Mouse (Mus musculus) adrenal gland, adult (tissue): Measurements from ENCODE around the gene Diaph3.

Experiments used
- DNase-seq, 2 experiments: peaks; one replicate each; pipeline ENCODE4 v3.0.0; 2022 to 2023; ENCODE audit warnings: low spot score in 1 of 2; ENCODE audit not compliant: inconsistent age in 2 of 2

The Diaph3 gene

DNA sequence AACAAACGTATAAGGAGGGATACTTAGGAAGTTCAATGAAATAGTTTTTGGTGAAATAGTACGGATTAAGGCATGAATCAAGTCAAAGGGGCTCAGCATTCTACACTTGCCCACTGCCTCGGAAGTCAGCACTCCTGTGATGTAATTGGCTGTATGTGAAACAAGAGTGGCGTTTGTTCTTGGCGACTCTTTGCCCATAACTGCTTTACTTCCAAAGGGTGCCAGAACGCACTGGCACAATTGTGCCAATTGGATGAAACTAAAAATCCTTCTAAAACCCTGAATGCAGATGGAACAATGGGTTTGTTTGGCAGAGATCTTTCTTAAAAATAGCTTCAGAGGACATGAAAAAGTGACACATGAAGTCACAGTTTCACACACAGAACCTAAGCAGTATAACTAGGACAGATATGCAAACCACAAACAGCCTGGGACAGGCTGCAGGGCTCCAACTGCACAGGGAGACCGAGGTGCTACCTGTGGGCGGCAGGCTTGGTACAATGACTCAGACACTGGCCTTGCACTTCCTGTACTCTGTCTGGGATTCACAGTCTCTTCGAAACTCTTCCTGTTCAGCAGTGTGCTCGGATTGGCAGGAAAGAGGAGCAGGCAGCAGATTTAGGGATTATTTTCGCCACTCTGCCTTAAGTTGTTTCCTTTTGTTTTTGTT, 279.6 kb downstream of the Diaph3 start:
- DNase-seq = no peak

DNA sequence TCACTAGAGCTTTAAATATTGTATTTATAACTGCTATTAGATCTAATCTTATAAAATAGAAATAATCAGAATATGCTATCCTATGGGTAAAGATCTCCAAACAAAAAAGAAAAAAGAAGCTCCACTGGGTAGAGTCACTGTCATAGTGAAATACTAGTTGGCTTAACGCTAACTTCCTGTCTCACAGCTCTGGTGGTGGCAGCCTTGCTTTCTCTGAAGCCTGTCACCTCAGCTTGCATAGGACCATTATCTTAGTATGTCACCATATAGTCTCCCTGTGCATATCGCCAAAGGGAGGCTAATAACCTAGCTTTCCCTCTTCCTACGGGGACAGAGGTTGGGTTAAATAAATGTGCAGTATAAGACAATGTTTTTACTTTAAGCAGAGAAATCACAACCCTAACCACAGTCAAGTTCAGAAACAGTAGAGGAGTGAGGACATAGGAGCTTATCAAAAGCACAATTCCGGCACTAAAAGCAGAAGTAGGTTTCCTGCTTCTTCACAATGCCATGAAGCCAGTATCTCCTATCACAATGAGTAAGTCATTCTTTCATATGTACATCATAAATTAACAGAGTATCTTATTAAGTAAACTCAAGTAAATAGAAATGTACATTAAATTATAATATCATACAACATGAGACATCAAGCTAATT, 293.8 kb downstream of the Diaph3 start:
- no peak for DNase-seq

DNA sequence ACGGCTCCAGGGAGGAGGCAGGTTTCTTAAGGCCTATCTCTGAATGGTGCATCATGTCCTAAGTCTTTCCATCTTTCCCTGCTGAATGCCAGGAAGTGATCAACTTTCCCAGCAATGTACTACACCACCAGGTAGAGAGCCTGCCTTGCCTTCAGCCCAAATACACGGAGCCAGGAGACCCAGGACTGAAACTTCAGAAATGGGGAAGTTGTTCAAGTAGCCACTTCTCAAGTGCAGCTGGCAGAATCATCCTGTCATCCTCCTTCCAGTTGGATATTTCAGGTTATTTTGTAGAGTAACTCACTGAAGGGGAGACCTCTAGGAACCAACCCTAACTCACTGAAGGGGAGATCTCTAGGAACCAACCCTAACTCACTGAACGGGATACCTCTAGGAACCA, 297.0 kb downstream of the Diaph3 start:
- DNase-seq = no peak

DNA sequence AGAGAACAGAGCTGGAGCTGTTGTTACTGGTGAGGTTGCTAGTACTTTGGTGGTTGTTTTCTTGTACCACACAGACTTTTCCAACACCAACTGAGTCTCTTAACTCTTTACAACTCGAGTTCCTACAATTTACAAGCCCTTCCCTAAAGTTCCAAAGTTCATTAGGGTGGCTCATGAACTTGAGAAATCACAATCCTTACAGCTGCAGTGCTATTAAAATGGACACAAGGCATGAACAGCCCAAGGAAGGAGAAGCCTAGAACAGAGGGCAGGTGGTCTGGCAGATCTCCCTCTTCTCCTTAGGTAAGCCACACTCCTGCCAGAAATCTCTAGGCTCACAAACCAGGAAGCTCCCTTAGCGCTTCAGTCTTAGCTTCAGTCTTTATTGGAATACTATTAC, 303.4 kb downstream of the Diaph3 start:
- DNase-seq = no peak

DNA sequence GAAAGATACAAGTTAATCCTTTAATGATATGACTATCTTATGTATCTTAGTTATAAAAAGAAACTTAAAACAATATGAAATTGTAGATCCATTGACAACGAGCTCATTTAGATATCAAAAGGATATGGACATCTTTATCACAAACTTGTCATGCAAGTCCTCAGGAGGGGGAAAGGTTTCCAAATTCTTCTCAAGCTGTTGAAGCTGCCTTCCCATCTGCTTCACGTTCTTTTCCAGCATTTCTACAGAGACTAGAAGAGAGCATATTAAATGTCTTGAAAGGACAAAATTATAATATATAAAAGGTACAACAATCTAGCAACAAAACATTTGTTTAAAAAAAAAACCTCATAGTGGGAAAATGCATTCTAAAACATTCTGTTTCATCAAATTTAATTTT, 306.2 kb downstream of the Diaph3 start:
- DNase-seq = no peak

DNA sequence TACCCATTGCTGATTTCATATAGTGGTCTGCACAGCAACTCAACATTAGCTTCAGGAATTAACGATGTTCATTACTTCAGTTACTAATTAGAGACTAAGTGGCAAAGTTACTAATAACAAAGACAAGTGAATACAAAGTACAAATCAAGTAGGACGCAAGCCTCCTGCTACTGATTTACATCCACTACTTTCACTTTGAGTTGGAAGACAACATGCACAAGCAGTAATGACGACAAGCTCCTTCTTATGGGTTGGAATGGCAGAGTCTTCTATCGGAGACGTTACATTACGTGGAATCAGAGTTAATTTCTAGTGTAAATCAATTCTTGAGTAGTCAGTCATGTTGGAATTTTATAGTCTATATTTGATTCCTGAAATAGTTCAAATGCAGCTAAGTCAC, 306.8 kb downstream of the Diaph3 start:
- DNase-seq = no peak

DNA sequence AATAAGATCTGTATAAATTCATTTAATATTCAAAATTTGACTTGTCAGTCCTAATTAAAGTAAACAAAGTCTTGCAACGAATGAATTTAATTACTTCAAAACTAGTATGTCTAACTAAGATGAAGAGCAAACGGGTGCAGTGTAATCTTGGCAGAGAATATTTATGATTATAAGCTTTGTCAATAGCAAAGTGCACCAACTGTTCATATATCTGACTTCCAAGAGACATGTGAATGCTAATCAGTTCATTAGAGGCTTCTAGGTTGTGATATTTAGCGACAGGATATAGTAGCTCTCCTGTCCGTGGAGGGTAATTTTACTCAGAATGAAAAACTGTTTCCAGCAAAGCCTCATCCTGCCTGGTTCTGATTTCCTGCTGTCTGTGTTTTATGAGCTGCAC, 308.0 kb downstream of the Diaph3 start:
- DNase-seq = no peak

DNA sequence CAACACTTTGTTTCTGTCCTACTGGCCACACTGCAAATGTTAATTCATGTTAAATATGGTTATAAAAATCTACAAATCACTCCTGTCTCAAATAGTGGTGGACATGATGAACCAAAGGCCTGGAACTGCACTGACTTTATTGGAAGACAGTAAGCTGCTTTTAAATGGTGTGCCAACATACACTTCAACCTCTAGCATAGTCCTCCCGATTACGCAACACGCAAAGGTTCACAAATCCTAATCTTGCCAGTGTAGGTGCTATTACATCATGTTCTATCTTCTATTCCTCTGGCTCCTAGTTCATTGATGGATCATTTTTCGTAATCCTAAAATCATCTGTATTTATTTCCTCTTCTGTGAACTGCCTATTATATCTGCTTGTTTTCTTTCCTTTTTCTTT, 324.8 kb downstream of the Diaph3 start:
- DNase-seq = no peak

DNA sequence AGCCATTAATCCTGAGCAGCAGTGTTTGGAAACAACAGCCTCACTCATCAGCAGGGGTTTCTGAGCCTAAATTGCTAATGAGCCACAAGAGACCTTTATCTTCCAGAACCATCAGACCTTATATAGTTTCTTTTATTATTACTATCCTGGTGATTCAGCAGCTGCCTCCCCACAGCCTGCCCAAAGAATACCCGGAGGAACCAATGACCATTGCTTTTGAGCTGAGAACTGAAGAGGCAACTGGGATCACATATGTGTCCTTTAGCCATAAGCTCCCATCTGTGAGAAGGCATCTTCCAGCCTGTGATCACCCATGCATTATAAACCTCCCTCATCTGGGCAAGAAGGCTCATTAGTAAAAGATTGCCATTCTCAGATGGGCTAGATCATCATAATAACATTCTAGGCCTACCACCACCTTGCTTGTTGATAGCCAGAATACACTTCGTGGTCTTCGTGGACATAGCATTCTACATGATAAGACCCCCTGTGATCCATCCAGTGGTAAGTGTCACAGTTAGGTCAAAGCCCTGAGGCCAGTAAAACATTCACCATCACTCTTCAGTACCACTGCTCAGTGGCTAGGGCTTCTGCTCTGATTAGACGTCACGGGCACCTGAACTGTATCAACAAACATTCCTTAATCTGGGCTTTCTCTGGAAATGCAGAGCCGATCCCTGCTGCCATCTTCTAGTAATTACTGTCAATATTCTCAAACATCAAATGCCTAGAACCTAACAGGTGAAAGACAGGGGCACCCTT, 352.0 kb downstream of the Diaph3 start:
- DNase-seq = no peak

DNA sequence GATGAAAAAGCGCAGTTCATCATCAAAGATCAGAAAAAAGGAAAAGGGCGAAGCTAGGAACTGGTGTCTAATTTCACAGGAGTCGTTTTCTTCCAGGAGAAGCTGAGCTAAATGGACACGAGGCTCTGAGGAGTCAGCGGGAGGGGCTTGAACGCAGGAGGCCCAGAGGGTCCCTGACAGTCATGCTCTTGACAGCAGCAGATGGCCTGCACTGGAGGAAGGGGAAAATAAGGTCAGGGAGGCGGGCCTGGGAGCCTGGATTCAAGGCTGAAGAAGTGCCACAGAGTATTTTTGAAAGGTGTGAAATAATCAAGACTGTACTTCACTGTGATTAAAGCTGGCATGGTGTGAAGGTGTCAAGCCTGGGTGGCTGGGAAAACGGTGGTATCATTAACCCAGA, 354.2 kb downstream of the Diaph3 start:
- no peak for DNase-seq

DNA sequence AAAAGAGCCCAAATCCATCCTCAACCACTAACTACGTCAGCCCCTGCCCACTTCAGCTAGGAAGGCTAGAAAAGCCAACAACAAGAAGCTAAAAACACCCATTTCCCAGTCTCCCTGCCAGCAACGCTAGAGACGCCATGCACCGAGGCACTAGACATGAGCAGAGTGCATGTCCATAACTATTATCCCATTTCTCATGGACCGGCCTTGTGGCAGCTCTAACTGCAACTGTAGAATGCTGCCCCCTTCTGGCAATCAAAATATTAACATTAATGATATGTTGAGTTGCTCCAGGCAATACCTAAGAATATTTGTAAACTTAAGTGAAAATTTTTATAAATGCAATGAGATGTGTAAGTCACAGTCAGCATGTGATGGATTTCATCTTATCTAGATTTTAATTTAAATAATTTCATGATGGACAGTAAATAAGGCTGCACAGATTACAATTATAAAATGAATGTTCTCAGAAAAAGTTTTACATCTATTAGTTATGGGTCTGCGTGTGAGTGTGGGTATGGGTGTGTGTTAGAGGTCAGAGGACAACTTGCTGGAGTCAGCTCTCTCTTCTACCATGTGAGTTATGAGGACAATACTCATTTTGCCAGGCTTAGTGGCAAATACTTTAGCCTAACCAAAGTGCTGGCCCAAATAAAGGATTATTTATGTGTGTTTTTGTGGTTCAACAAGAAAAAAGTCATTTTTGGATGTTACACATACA, 359.3 kb downstream of the Diaph3 start:
- peak; percentile 23 to 83 for DNase-seq

DNA sequence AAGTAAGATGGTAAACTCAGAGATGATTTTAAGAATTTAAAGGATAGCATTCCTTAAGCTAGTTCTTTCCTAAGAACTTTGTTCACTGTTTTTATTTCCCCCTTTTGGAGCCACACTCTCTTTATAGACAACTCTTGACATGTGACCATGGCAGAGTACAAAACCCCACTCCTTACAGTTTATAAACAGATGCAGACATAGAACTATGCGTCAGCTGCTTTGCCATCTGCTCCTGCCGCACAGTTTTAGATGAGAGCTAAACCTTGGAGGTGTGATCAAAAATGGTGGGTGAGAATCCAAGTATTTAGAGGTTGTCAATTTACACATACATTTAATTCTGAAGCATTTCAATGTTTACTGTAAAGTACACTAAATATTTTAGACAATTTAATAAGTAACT, 367.7 kb downstream of the Diaph3 start:
- DNase-seq = no peak

DNA sequence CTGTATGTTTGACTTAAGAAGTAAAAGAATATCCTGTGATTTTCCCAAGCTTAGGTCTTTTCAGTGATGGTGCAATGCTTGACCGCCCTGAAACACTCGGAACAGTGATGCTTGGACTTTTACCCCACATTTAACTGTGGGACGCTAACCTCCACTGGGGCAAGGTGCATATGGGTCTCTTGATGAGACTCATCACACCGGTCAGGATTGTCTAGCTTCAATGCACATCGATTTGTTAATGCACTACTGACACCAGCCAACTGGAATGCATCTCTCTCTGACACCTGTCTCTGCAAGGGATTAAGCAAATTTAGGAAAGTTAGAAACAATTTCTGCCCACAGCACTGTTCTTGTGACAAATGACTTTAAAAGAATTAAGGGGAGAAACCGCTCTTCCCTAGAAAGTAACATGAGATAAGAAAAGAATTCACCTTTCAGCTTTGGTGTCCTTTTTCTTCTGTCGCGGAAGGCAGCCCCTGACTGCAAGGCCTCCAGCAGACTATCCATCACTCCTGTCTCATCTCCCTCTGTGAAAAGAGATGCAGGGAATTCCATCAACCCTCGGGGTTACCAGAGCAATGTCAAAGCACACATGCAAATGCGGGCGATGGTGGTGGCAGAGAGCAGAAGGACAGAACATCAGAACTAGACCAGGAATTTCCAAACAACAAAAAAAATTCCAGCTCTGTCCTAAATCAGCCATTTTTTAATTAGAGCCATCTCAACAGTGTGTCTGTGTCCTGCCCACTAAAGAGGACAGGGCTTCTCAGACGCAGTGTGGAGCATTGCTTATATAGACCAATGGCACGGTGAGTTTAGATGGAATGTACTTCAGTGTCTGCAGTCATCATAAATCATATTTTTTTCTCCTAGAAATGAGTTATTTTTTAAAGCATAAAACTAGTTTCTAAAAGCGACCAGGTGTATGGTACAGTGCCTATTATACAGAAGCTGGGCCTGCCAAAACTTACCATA, 368.6 kb downstream of the Diaph3 start:
- no peak for DNase-seq

DNA sequence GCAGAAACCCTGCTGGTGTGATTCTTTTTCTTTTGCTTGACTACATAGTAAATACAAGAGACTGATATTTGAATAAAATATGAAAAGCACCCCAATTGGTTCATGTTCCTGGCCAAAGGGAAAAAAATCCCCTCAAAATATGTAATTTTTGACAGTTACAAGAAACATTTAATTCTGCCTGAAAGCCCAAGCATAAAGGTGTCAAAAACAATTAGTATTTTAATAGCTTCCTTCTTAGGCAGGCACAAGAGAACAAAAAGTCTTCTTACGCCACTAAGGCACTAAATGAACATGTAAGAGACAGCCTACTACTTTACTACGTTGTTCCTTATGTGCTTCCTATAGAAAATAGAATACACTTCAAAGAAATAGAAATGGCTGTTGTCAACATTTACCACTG, 376.7 kb downstream of the Diaph3 start:
- DNase-seq = no peak

DNA sequence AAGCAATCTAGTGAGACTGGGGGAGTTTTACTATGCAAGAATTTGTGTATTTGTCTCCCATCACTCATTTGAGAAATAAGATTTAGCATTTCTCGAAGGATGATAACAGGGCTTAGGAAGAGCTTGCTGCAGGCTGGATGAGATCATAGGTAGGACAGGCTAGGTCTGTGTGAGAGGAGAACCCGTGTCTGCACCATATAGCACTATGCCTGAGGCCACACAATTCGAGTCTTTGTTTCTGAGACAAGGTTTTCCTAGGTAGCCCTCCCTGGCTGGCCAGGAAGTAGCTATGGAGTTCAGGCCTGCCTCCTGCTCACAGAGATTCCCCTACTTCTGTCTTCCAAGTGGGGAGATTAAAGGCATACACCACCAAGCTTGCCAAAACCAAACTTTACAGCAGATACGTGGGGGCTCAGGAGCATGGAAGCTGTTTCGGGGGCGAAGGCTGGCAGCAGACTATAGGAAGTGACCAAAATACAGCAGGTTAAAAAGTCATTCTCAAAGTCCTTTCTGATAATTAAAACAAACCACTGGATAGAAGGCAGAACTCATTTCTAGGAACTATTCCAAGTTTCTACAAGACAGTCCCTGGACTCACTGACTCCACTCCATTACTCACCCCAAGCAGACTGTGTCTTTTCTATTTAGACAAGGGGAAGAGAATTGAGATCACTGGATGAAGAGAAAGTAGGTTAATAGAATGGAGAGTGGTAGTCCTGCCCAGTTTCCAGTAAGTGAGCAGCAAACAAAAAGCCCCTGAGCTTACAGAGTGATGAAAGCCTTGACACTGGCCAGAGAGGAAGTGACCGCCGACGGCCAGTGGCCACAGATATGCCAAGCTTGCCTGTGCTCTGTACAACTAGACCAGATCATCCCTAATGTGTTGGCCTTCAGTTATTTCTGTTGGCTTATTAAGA, 383.2 kb downstream of the Diaph3 start:
- DNase-seq = peak in 1 of 2 experiments; percentile 25

DNA sequence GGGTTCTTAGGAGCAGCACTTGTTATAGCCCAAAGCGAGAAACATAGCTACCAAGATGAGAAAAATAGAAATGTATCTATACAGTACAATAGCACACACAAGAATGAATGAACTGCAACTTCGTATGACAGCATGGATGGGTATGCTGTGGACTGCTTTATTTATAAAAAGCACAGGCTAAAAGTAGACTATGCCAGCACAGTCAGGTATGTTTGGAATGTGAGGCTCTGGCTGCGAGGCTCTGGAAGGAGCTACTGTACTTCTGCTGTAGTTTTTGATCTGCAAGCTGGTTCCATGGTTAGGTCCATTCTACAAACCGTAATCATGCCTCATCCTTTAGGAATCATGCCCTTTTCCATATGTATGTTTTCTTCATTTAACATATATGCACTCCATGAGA, 383.9 kb downstream of the Diaph3 start:
- DNase-seq = no peak

DNA sequence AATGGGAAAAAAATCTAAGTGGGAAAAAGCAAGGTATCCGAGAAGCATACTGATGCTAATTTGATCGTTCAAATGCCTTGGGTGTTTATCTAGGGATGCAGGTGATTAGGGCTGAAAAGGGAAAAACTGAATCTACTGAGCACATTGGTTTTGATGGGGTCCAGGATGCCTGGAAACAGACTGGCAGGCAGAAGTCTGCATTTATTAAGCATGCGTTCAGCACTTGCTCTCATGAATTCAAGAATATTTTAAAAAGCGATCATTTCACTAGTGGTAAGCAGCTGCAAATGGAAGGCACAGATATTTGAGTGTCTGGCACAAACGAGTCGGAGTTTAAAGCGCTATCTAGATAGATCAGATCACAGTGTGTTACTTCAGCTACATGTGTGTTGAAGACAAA, 390.7 kb downstream of the Diaph3 start:
- no peak for DNase-seq

DNA sequence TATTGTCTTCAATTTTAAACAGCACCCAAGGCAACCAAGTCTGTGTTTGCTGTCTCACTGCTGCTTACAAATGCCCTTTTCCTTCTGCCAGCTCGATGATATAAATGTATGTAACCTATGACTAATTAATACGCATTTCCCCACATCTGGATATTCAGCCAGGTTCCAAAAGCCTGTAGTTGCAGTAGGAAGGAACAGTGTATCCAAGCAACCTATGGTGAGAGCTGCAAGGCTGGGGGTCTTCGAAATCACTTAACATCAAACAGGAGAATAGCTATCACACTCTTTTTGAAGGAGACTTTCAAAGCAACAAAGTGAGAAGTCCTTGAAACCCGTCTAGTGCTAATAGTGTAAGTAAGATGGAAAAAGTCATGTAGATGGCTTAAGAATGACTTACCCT, 391.6 kb downstream of the Diaph3 start:
- no peak for DNase-seq

DNA sequence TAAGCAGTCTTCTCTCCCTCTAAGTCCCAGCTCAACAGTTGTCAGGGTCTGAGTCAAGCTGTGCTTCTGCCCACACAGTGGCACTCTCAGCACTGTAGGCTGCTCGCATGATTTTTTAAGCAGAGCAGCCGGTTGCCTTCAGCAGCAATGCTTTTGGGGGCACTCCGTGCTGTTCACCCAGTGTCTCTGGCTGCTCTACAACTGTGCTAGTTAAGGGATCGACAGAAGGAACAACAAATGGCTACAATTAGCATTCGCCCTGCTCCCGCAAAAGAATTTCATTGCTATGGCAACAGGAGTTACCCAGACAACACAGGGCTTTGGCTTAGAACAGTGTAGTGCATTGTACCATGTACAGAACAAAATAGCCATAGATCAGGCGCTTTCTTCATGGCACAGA, 392.2 kb downstream of the Diaph3 start:
- peak in 1 of 2 experiments; percentile 35 for DNase-seq
